Mouse (Mus musculus): ENCODE measurements around the gene Grin2a.

The Grin2a gene

DNA sequence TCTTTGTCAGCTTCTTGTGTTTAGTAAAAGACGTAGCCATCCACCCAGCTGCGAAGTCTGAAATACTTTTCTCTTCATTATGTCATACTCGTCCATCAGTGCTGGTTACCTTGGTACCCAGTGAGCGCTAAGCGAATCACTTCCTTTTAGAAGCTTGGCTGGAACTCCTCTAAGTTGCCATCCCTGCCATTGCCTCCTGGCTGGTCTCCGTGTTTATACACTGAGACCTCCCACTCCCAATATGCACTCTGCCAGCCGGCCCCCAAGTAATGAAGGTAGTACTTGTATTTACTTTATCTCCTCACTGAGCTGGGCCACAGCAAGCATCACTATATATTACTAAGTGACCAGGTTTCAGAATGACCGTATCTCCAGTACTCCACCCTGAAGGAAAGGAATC is 242.8 kb downstream of the Grin2a start:
- DNase-seq (ENCODE audit: low read depth, low spot score), result no peak

DNA sequence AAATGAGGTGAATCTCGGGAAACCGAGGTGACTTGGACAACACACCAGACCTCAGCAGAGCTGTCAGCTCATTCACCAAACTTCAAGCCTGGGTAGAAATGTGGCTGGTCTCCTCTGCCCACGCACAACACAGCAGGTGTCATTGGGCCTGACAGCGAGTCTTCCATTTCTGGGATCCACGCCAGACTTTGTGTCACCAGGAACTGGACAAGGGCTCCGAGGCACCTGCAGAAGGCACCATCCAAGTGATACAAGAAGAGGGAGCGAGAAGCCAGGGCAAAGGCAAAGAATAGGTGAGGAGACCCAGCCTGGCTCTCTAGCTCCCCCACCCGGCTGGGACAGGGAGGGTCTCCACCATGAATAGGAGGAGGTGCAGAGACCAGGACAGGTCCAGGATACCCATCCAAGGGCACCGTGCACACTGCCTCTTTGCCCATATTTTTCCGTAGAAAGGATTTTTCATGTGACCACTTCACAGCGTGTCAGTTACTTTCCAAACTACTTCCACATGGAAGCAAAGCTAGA is 244.3 kb downstream of the Grin2a start:
- DNase-seq (ENCODE audit: low read depth, low spot score), result no peak

DNA sequence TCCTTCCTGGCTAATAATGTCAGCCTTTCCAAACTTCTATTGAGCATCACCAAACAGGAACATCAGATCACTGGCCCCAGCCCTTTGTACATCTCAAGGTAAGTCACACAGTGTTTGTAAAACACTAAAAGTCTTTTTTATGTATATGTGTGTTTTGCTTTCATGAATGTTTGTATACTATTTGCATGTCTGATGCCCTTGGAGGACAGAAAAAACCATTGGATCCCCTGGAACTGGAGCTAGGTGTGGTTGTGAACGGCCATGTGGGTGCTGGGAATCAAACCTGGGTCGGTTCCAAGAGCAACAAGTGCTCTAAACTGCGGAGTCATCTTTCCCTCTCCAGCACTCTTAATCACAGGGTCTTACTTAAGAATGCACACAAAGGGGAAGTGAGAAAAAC is 245.7 kb downstream of the Grin2a start:
- no peak for DNase-seq (ENCODE audit: low read depth, low spot score)

DNA sequence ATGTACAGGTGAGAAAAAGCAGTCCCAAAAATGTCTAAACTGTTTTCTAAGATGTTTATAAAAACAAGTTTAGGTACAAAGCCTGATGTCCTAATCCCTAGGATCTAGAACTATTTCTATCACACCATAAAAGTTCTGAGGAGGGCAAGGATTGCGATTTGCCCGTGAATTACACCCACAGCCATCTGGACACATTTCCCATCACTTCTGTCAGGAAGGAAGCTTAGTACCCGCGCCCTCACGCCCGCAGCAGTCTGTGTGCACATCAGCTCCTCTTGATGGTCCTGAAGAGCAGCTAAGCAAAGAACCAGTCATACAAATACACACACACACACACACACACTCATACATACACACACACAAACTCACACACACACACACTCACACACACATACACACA is 252.9 kb downstream of the Grin2a start:
- no peak for DNase-seq (ENCODE audit: low read depth, low spot score)

DNA sequence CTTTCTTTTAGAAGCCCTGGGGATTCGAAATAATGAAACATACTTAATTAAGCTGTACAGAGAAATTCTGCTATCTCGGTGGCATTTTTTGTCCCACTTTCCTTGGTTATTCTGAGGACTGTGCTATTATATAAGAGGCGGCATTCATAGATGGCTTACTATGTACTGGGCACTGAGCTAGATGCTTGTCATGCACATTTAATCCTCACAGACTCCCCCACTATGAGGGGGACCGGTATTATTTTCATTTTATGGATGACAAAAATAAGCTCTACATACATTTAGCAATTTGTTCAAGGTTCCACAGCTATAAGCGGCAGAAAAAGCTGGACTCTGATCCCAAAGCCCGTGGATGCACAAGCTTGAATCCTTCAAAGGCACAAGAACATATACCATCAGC is 256.7 kb downstream of the Grin2a start:
- DNase-seq (ENCODE audit: low read depth, low spot score), result no peak

DNA sequence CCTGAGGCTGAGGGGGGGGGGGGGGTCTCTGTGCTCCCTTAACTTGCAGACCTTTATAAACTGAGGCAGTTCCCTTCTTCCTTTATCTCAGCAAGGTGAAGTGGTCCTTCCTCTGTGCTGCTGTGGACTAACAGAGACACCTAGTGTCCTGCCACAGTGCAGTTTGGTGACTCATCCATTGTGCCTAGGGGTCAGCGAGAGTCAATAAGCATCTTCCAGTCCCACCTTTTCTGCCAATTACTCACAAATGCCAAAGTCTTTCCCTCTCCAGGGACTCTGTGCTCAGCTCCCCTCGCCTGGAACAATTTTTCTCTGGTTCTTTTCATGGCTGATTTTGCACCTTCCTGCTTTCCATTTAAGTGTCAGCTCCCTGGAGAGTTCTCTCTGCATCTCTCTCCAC is 258.2 kb downstream of the Grin2a start:
- DNase-seq (ENCODE audit: low read depth, low spot score), result no peak

DNA sequence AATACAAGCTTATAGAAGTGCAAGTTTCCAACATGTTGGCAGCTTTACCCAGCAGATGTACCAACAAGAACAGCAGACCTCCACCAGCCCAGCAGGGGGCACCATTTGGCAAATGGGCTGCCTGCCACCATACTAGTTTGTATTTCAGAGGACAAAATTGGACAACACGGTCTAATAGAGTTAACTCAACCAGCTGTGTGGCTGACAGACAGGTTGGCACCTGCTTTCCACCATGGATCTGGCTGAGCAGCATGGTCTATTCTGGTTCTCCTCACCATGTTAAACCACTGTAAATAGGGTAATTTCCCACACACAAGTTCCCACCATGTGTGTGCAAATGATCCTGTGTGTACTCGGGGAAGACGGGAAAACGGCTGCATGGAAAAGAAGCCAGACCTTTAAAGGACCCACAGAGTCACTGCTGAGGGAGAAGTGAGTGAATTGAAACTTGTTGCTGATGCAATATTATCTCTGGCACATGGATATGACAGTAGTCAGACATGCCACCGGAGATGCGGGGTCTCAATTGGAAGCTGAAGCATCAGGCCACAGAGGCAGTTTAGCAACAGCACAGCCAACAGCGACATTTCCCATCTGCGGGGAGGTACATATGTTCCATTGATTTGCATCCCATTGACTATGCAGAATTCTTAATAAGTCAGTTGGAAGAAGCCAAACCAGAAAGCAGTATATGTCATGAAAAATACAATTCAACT is 259.8 kb downstream of the Grin2a start:
- DNase-seq (ENCODE audit: low read depth, low spot score), result no peak

DNA sequence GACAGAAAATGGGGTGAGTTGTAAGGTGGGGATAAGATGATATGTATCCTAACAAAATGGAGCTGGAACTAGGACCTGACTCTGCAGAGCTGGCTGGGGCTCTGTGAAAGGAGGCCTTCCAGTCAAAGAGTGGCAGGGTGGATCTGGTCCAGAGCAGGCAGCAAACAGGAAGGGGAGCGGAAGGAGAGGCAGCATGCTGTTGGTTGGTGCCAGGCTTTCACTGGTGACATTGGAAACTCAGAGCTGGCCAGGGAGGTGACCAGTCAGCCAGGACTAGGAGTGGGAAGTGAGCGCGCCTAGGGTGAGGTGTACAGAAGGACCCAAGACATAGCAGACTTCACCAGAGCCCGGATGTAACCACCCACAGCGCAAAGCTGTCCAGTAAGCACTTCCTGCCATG is 267.8 kb downstream of the Grin2a start:
- no peak for DNase-seq (ENCODE audit: low read depth, low spot score)

DNA sequence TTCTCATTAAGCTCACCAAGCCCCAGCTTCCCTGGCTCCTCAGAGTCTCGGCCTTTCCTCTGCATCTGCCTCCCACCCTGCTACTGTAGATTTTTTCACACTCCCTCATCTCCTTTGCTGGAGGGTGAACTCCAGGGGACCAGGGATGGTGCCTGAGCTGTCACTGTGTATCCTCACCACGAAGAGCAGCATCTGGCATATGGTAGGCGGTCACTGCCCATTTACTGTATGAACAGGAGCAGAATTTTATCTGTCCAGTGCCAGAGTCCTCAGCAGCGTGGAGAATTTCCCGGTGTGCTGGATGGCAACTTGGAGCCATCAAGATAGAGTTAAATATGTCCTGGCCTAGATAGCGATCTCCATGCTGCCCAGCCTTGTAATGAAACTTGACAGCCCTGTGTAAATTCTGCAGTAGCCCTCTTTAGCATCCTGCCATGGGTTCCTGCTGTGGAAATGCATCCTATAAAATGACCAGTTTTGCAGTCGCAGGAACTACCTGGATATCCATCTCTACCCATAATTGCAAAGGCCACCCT is 269.7 kb downstream of the Grin2a start:
- DNase-seq (ENCODE audit: low read depth, low spot score), result no peak

DNA sequence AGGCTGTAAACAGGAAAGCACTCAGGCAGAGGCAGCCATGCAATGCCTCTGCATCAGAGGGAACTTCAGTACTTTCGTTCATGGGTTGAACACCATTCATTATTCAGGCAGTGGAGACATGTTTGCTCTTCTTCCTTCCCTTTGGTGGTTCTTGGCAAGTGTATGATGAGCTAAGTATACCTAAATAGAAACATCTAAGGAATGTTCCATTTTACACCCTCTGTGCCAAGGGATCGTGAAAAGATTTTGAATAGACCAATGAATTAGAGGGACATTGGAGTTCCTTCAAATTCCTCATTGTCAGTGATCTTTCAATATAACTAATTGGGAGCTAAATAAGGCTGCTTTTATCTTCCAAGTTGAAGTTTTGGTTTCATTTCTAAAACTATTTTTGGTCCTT is 284.0 kb downstream of the Grin2a start:
- DNase-seq (ENCODE audit: low read depth, low spot score), result no peak

DNA sequence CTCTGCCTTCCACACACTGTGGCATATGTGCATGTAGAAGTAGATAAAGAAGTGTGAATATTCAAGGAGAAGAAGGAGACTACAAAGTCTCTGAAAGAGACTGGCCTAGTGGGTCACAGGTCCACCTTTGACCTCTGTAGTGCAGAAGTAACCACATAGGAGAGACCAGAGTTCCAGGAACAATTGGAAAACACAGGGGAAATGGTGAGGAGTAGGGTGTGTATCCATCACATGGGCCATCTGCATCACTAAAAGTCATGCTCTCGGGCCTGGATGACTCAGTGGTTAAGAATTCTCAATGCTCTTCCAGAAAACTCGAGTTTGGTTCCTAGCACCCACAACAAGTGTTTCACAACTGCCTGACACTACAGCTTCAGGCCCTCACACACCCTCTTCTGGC is 285.4 kb downstream of the Grin2a start:
- DNase-seq (ENCODE audit: low read depth, low spot score), result no peak

DNA sequence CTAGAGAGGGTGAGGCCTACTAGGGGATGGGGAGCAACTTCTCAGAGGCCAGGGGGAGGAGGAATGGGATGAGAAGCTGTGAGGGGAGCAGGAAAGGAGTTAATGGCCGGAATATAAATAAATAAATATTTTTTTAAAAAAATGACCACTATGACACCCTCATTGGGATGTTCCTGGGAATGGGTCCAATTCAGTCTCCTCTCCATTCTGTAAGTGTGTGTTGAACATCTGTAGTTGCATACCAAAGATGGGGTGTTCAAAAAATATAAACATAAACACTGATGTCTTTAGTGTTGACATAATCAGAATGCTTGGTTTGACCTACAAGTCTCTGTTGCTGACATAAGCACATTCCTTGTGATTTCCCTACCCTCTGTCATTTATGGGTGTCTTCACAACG is 298.2 kb downstream of the Grin2a start:
- no peak for DNase-seq (ENCODE audit: low read depth, low spot score)

DNA sequence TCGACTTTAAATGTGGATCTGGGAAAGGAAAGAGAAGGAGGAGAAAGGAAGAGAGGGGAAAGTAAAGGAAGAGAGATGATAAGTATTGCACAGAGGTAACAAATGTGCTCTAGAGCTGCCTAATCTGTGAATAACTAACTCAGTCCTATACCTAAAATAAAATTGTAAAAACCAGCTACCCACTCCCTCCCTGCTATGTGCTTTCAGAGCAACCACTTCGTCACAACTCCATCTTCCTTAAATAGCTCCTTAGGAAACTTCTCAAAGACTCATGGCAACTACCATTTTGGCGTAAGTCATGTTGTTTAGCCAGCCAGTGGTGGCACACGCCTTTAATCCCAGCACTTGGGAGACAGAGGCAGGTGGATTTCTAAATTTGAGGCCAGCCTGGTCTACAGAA is 301.3 kb downstream of the Grin2a start:
- no peak for DNase-seq (ENCODE audit: low read depth, low spot score)

DNA sequence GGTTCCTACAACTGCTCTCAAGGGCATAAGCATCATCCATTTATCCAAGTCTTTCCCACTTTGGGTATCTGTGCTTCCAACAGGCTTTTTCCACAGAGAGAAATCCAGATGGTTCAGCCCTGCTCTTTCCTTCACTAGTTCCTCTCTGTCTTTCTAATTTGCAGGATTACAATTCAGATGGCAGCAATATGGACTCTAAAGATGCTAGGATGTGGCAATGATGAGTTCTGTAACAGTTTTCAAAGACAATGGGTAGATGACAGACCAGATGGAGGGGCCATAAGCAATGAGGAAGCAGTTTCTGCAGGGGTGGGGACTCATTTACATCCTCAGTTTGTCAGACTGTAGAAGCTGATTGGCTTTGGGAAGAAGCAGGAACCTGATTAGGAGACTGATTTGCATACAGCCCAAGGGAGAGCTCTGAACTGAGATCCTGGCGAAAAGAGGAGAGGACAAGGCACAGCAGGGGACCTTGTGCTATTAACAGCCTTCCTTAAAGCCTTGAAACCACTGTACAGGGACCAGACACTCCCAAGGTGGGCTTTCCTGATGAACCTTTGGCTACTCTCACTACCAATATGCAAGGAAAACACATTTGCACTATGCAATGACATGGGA is 306.7 kb downstream of the Grin2a start:
- DNase-seq (ENCODE audit: low read depth, low spot score), result no peak

DNA sequence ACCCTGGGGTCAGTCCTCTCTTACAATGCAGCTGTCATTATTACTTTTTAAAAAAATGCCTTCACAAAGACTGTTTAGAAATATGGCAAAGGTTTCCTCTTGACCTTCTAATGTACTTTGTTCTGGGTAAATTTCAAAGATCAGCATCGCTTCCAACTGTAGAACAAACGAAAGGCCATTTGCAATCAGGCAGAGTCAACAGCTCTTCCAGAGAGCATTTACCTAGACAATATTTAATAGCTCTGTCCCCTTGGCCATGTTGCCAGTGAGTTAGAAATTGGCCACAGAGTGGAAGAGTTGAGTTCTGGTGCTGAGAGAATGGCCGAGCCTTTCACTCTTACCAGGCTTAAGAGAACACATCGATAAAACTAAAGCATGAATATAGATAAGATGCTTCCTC is 314.8 kb downstream of the Grin2a start:
- no peak for DNase-seq (ENCODE audit: low read depth, low spot score)

DNA sequence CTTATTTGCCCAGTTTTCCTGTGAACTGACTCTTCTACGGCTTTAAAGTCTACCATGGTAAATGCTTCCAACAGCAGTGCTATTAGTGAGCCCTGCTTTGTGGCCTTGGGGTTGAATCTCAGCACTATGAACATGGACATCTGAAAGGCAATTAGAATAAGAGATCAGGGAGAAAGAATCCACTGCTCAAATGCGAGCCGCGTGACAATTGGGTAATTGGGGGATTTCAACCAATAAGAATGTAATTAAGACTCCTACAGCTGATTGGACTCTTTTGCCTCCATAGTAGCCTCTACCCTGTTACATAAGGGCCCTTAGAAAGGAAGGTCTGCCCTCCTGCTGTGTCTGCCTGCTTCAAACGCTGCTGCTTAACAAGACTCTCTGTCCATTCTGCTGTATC is 315.4 kb downstream of the Grin2a start:
- no peak for DNase-seq (ENCODE audit: low read depth, low spot score)

DNA sequence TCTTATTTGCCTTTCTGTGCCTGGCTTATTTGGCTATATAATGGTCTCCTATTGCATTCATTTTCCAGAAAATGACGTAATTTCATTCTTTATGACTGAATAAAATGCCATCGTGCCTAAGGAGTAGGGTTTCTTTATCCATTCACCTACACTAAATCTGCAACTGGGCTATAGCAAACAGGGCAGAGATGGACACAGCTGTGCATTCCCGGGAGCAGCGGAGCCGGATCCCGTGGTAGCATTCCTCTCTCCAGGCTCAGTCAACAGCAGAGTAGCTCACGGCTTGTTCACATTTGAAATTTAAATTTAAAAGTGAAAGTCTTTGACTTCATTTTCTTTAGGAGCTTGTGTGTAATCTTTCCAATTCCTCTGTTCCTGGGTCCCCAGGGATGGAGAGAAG is 316.6 kb downstream of the Grin2a start:
- DNase-seq (ENCODE audit: low read depth, low spot score), result no peak

DNA sequence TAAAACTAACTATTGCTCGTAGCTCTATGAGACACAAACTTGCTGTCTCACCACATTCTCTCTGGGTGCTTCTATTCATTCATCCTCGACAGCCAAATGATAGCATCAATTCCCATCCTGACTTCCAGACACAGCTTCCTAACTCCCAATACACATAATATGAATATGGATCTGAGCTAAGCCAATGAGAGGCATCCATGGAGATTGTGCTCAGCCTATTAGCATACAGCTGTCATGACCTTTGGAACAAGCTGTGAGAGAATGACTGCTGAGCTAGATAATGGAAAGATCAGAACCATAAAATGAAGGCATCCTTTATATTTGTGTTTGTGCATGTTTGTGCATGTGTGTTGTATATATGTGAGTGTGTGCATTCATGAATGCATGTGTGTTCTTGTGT is 323.0 kb downstream of the Grin2a start:
- no peak for DNase-seq (ENCODE audit: low read depth, low spot score)

DNA sequence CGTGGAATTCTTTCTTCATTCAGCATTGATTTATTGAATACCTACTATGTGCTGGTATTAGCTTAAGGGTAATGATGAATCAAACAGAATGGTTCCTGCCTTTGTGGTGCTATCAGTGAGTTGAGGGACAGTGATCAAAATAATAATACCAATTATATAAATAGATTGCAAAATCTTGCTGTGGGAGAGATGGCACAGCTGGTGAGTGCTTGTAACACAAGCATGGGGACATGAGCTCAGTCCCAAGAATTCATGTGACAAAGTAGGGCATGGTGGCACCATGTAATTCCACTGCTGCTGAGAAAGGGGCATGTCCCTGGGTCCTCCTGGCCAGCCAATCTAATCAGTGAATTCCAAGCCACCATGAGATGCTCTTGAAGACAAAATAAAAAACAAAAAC is 324.1 kb downstream of the Grin2a start:
- no peak for DNase-seq (ENCODE audit: low read depth, low spot score)

DNA sequence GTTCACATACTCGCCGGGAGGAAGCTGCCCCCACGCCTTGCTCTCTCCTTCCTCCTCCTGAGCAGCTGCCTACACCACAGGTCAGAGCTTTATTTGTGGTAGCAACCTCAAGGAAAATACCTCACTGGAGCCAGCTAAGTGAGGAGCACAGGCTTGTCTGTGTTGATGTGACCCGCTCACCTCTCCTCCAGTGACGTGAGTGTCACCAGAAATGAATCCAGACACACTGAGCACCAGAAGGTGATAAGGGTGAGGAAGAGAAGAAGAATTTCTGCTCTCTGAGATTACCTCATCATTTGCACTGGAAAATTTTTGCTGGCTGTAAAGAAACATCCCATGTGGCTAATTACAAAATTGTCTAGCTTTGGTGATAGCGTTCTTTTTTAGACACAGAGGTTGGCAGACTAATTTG is 324.6 kb downstream of the Grin2a start:
- no peak for DNase-seq (ENCODE audit: low read depth, low spot score)

DNA sequence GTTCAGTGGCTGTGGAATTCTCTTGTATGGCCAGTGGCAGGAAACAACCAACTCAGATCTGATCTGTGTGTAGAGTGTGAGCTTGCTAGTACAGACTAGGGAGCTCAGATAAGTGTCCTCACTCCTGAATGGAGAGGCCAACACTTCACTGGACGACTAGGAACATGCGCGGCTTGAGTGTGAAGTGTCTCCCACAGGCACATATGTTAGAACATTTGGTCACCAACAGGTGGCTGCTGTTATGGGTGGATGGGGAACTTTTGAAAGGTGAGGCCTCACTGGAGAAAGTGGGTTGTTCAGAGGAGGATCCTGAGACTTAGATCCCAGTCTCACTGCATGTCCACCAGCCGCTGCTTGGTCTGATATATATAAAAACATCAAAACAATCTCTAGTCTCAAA is 329.5 kb downstream of the Grin2a start:
- DNase-seq (ENCODE audit: low read depth, low spot score), result no peak

DNA sequence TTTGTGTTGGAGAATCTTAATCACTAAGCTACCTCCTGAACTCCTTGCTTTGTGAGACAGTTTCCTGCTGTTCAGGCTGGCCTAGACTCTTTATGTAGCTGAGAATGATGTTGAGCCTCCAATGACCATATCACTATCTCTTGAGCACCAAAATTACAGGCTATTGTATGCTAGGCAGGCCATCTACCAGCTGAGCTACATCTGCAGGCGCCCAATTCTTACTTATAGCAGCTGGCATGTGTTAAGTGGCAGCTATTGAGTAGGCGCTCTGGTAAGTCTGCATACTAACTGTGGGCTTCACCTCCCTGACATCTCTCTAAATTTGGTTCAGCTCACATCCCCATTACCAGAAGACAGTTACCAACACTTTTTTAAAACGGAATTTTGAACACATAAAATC is 331.3 kb downstream of the Grin2a start:
- DNase-seq (ENCODE audit: low read depth, low spot score), result no peak

DNA sequence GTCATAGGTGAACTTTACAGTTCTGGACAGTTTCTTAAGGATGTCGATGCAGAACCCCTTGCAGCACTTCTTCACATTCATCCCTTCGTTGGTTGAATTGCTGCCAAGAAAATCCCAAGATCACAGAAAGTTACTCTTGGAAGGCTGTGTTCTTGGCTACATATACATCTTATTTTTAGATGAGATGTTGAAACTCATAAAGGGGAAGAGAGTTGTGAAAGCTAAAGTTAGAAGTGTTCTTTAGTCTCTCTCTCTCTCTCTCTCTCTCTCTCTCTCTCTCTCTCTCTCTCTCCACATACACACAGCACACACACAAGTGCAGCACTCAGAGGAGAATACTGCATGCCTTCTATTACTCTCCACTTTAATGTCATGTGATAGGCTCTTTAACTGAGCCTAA is 331.9 kb downstream of the Grin2a start:
- no peak for DNase-seq (ENCODE audit: low read depth, low spot score)

All from CD4-positive helper T cell, adult 2 months (primary cell).